Mouse (Mus musculus): ENCODE measurements around the gene Stk38.

Gene Stk38

DNA sequence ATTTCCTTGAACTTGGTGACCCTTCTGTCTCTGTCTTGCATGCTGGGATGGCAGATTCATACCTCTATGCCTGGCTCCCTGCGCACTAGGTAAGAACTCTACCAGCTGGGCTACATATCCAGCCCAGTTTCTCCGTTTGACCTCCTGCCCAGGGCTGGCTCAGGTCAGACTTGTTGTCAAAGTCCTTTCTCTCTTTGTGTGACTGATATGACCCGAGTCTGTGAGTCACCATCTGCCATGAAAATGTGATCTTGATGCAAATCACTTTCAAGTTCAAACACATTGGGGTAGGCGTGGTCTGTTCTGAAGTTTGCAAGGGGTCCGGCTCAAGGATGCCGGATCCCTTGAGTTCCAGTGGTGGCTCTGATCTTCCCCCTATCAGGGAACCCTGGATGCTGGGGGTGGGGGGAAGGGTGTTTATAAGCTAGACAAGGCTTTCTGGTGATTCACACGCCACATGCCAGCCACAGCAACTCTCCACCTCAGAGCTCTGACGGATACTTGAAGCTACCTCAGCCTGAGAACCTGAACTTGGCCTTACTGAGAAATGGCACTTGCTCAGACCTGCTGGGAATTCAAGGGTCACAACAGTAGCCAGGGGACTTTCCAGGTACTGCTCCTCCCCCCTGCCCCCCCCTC, 82.7 kb downstream of the Stk38 start:
- DNase-seq, result no peak

DNA sequence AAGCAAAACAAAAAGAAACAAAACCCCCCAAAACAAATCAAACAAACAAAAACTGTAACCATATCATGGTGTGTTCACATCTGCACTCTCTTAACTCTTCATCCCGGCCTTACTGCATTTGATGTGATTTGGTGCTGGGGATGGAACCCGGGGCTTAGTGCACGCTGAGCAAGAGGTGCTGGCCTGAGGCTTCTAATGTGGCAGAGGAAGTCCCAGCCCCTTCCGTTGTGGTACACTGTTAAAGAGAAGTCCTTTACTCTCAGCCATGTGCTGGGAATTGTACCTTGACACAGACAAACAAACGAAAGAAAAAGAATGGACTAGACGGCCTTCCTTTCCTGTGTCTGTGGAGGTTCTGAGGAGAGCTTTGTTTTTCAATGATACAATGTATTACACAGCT, 85.7 kb downstream of the Stk38 start:
- DNase-seq, result no peak

- DNase-seq, result no peak
Measured at GRCm38 (mm10) chr17:28921086-28921485, 86.7 kb downstream of the Stk38 start.

Data from kidney, postnatal 4 days (tissue).